Mouse (Mus musculus) bone marrow macrophage, adult 2 months (primary cell): ENCODE measurements at regions not wholly inside any gene's neighbourhood (a gene's known extent, or its start where the extent isn't known, plus 50 kb on each side); places are given as distances from the start of the nearest gene placed in this dataset.

Experiments used
- CTCF ChIP-seq: IDR thresholded peaks from 2 replicates; pipeline ENCODE4 v1.5.1; 2012; ENCODE audit warnings: low read depth, mild to moderate bottlenecking, low read length, moderate library complexity
- POLR2A ChIP-seq: IDR thresholded peaks from 2 replicates; pipeline ENCODE4 v1.6.1; 2012; ENCODE audit warnings: mild to moderate bottlenecking, low read depth, low read length, borderline replicate concordance

- no peak for TF ChIP-seq CTCF
- no peak for TF ChIP-seq POLR2A
Measured at GRCm38 (mm10) chr9:118393567-118393966, 84.4 kb upstream of the Eomes start.
